Mouse (Mus musculus): ENCODE measurements around the gene Nol3. TPM values are rescaled to one million over a fixed set of nuclear protein-coding genes. Genes with fewer than 3 reads are reported as not detected.

Nol3 gene
- polyA plus RNA-seq, 1 experiment from 2014 or later = 2.7 TPM

DNA sequence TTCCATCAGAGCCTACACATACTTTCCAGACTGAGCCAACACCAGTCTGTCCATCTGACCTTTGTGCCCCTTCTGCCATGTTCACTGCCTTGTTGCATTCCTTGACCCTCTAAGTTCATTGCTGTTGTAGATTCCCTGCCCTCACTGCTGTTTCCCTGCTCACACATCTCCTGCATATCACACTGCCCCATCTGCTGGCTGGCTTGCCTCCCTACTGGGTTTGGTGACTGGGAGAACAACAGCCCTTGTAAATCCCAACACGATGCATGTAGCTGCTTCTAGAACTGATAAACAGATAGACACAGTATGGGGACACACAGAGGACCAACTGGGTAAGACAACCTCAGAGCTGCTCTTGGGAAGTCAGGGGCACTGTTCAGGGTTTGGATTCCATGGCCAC, 35.8 kb downstream of the Nol3 start:
- no peak overlapping the region for H3K27ac ChIP-seq (replicated peaks)
- ATAC-seq (ENCODE audit: extremely low read depth, insufficient number of reproducible peaks, low FRiP score, low TSS enrichment) = no peak
- H3K9me3 ChIP-seq = no peaks in the 10 kb centered on the region
- no peak overlapping the region for H3K4me3 ChIP-seq
- peaks cover 95% of the 10 kb centered on the region for H3K36me3 ChIP-seq
- no peak overlapping the region for H3K4me2 ChIP-seq
- H3K27me3 ChIP-seq (replicated peaks) = no peaks in the 10 kb centered on the region
- H3K4me1 ChIP-seq = peaks cover 40% of the 10 kb centered on the region
- H3K9ac ChIP-seq = no peak overlapping the region
- WGBS = 71% methylated on average over 1 of the region's 1 CpGs

DNA sequence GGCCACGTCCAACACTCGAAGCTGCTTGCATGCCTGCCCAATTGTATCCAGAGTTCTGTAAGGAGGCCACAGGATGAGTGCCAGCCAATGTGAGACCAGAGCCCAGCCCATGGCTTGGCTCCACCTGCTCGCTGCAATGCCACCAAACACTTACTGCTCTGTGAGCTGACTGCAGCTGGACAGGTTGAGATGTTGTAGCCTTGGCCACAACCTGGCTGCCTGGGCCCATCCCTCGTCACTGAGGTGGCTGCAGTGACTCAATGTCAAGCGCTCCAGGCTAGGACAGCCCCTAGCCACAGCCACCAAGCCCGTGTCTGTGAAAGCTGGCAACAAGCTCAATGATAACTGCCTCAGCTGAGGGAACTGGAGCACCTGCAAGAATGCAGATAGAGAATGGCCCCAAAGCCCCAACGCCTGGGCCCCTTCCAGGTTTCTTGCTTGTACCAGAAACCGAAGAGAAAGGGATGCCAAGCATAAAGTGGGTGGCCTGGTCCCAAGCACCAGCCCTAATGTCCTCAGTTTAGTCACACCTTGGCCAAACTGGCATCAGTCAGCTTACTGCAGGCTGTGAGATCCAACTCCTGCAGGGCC, 37.0 kb downstream of the Nol3 start:
- no peaks in the 10 kb centered on the region for H3K9me3 ChIP-seq
- H3K27me3 ChIP-seq (replicated peaks) = no peaks in the 10 kb centered on the region
- peaks cover 95% of the 10 kb centered on the region for H3K36me3 ChIP-seq
- no peak for ATAC-seq (ENCODE audit: extremely low read depth, insufficient number of reproducible peaks, low FRiP score, low TSS enrichment)
- WGBS = 75% methylated on average over 8 of the region's 8 CpGs
- H3K4me2 ChIP-seq = no peak overlapping the region
- no peak overlapping the region for H3K9ac ChIP-seq
- H3K4me3 ChIP-seq = no peak overlapping the region
- H3K4me1 ChIP-seq = peaks cover 39% of the 10 kb centered on the region
- 0 out of 2 replicates have a peak overlapping the region, but pooled peaks have one; percentile 24 for H3K27ac ChIP-seq (replicated peaks)

DNA sequence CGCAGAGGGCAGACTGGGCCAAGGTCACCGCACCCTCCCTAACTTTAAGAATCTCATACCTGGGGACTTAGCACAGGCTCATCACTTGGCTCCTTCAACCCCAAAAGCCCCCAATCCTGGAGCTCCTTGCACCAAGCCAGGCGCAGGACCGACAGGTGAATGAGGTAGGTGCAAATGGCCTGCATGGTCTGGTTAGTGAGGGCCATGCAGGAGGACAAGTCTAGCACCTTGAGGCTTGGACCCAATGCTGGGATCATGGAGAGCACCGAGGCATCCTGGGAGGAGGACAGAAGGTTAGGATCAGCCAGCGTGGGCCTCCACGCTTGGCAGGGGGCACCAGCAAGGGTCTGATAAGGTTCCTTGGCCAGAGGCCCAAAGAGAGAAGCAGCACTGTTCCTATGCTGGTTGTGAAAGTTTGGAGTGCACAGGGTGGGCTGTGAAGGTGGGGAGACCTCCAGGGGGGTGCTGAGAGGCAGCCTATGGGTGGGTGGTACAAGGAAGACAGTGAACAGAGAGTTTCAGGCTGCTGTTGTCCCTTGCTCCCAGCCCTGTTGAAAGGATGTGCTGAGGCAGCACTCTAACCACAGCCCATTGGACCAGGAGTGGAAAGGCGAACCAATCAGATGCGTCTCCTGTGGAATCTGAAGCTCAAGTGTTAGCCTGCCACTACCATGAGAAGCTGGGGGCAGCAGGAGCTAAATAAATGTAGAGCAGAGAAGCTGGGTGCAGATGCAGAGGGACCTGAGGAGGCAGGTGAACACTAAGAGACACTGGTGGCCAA, 37.9 kb downstream of the Nol3 start:
- H3K4me3 ChIP-seq = no peak overlapping the region
- WGBS = 61% methylated on average over 9 of the region's 9 CpGs
- H3K27ac ChIP-seq (replicated peaks) = 0 out of 2 replicates have a peak overlapping the region, but pooled peaks have one; percentile 24
- no peaks in the 10 kb centered on the region for H3K9me3 ChIP-seq
- ATAC-seq (ENCODE audit: extremely low read depth, insufficient number of reproducible peaks, low FRiP score, low TSS enrichment) = no peak
- no peak overlapping the region for H3K9ac ChIP-seq
- H3K36me3 ChIP-seq = peaks cover 95% of the 10 kb centered on the region
- no peaks in the 10 kb centered on the region for H3K27me3 ChIP-seq (replicated peaks)
- no peak overlapping the region for H3K4me2 ChIP-seq
- peaks cover 45% of the 10 kb centered on the region for H3K4me1 ChIP-seq

DNA sequence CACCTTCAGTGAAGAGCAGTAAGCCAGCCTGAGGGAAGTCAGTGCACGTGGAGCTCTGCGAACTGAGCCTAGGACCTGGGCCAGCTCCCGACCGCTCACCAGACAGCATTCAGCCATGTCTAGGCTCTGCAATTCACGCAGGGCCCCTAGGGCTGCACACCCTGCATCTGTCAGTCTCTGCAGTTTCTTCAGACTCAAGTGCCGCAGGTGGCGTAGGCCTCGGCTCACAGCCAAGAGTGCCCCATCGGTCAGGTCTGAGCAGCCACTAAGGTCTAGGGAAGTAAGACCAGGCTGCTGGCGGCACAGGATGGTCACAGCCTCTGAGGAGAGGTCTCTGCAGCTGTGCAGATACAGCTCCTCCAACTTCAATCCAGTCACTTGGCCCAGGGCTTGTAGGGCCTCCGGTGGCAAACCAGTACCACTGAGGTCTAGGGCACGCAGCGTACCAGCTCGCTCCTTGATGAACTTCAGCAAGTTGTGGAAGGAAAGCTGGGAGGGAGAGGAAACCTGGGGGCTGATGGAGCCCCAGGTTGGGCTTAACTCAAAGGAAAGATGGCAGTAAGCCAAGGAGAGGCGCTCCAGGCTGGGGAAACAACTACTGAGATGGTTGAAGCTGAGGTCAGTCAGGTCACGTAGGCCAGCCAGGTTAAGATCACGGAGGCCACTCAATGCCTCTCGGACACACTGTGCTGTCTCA, 39.3 kb downstream of the Nol3 start:
- no peaks in the 10 kb centered on the region for H3K27me3 ChIP-seq (replicated peaks)
- peaks cover 95% of the 10 kb centered on the region for H3K36me3 ChIP-seq
- H3K4me3 ChIP-seq = no peak overlapping the region
- ATAC-seq (ENCODE audit: extremely low read depth, insufficient number of reproducible peaks, low FRiP score, low TSS enrichment) = no peak
- H3K27ac ChIP-seq (replicated peaks) = 0 out of 2 replicates have a peak overlapping the region, but pooled peaks have one; percentile 20
- no peak overlapping the region for H3K4me2 ChIP-seq
- peaks cover 45% of the 10 kb centered on the region for H3K4me1 ChIP-seq
- peak overlapping the region; percentile 29 for H3K9ac ChIP-seq
- WGBS = 77% methylated on average over 18 of the region's 18 CpGs
- H3K9me3 ChIP-seq = no peaks in the 10 kb centered on the region

DNA sequence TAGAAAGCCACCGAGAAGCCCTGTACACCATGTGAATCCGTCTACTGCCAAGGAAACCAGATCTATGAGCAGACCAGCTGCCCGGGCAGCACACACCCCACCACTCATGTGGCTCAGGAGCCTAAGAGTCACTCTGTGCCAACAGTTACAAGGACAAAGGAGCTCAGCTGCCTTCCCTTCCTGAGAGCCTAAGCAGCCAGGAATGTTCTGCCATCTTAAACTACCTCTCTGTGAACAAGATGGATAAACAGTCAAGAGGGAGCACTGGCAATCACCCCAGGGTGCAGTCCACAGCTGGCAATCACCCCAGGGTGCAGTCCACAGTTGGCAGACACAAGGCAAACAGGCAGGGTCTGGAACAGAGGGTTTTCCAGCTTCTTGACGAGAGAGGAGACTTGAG, 42.0 kb downstream of the Nol3 start:
- H3K27me3 ChIP-seq (replicated peaks) = no peaks in the 10 kb centered on the region
- ATAC-seq (ENCODE audit: extremely low read depth, insufficient number of reproducible peaks, low FRiP score, low TSS enrichment) = no peak
- peaks cover 86% of the 10 kb centered on the region for H3K36me3 ChIP-seq
- no peak overlapping the region for H3K27ac ChIP-seq (replicated peaks)
- H3K4me1 ChIP-seq = peaks cover 42% of the 10 kb centered on the region
- H3K4me2 ChIP-seq = no peak overlapping the region
- H3K9me3 ChIP-seq = no peaks in the 10 kb centered on the region
- no peak overlapping the region for H3K9ac ChIP-seq
- WGBS = 84% methylated on average over 4 of the region's 4 CpGs
- no peak overlapping the region for H3K4me3 ChIP-seq

DNA sequence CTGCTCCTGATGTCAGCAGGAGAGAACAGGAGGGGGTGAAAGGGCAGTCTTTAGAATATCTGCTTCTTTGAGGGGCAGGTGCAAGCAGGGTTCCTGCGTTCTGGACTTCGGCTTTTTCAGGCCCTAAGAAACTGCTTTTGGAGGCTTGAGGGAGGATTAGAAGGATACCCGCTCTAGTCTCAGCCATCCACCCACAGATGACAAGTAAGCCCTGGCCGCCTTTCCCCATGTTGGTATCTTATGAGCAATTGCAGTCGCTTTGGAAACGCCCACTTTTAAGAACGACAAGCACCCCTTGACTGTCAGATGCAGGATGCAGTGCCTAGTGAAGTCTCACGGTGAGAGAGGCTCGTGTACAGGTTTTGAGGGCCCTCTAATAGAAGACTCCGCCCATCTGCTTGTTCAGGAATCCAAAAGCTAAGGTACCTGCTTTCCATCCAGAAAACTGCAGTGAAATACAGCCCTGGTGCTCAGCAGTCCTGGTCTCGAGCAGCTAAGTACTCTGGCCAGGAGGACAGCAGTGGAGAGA, 42.8 kb downstream of the Nol3 start:
- ATAC-seq (ENCODE audit: extremely low read depth, insufficient number of reproducible peaks, low FRiP score, low TSS enrichment) = no peak
- 78% methylated on average over 11 of the region's 11 CpGs for WGBS
- H3K27ac ChIP-seq (replicated peaks) = no peak overlapping the region
- no peak overlapping the region for H3K4me3 ChIP-seq
- no peaks in the 10 kb centered on the region for H3K27me3 ChIP-seq (replicated peaks)
- H3K4me1 ChIP-seq = peaks cover 34% of the 10 kb centered on the region
- H3K9ac ChIP-seq = no peak overlapping the region
- no peak overlapping the region for H3K4me2 ChIP-seq
- peaks cover 84% of the 10 kb centered on the region for H3K36me3 ChIP-seq
- H3K9me3 ChIP-seq = no peaks in the 10 kb centered on the region

DNA sequence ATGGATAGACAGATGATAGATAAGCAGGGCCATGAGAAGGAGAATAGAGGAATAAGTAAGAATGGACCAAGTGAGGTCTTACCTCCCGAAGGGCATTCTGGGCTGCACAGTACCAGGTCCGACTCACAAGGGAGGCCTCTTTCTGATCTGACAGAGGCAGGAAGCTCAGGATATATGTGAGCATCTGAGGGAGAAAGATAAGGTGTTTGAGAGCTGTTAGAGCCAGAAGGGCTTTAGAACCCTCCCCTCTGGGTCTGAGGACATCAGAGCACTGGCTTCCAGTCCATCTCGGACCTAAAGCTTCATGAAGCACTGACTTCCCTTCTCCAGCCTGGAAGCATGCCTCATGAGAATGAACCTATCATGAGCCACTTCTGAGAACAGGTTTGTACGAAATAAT, 47.2 kb downstream of the Nol3 start:
- ATAC-seq (ENCODE audit: extremely low read depth, insufficient number of reproducible peaks, low FRiP score, low TSS enrichment) = no peak

DNA sequence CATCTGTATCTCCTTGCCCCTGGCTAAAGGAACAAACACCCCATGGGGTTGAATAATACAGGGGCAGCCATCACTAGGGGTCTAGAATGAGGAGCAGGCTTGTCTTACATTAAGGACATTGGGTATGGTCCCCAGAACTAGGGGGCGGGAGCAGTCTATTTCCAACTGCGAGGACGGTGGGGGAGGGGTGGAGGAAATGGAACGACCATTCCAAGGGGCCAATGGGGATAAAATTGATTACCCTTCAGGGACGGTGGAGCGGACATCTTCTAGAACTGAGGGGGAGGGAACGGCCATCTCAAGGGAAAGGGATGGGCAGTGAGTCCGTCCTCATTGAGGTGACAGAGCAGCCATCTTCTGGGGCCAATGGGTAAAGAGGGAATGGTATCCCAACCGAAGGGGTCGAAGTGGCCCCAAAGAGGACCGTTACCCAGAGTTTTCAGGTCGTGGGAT, 49.7 kb downstream of the Nol3 start:
- no peak for ATAC-seq (ENCODE audit: extremely low read depth, insufficient number of reproducible peaks, low FRiP score, low TSS enrichment)
- H3K4me2 ChIP-seq = peak overlapping the region; percentile 95
- peaks cover 26% of the 10 kb centered on the region for H3K4me1 ChIP-seq
- H3K36me3 ChIP-seq = peaks cover 52% of the 10 kb centered on the region
- H3K27me3 ChIP-seq (replicated peaks) = no peaks in the 10 kb centered on the region
- 0% methylated on average over 12 of the region's 12 CpGs for WGBS
- no peaks in the 10 kb centered on the region for H3K9me3 ChIP-seq
- H3K27ac ChIP-seq (replicated peaks) = peak overlapping the region; percentile 90
- H3K4me3 ChIP-seq = peak overlapping the region; percentile 87
- H3K9ac ChIP-seq = peak overlapping the region; percentile 94

More for the DNA sequence above, 47.2 kb downstream of the Nol3 start:
- Histone ChIP-seq H3K9ac (no peak overlapping the region), H3K4me1 (peaks cover 31% of the 10 kb centered on the region), H3K4me3 (no peak overlapping the region), H3K36me3 (peaks cover 47% of the 10 kb centered on the region), H3K9me3 (no peaks in the 10 kb centered on the region), H3K4me2 (no peak overlapping the region), H3K27ac (replicated peaks) (no peak overlapping the region), H3K27me3 (replicated peaks) (no peaks in the 10 kb centered on the region)
- 70% methylated on average over 4 of the region's 4 CpGs for WGBS

DNA sequence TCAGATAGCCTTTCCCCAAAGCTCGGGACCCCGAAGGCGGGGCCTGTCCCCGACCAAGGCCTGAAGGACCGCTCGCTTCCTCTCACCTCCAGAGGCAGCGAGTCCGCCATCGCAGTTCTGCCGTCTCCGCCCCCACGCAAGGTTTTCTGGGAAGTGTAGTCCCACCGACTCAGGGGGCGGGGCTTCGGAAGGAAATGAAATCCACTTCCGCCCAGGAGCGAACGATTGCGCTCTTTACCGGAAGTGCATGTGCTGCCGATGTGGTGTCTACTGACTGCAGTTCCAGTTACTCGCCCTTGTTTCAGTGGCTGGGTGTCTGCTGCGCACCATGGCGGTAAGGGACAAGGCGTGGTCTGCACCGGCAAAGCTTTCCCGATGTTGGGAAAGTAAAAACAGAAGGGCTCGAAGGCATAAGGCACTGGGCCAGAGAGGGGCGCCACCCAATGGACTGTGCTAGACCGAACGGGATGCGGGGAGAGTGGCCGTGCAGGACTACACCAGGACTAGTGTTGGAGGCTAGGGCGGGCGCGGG, 50.3 kb downstream of the Nol3 start, which contains the start of the genes Lrrc29 and Tmem208:
Lrrc29 (minus strand) TSS at position 138 of the 532 bp plus-strand sequence.
Tmem208 (plus strand) TSS at position 214 of the 532 bp plus-strand sequence.
- 0% methylated on average over 36 of the region's 36 CpGs for WGBS
- Histone ChIP-seq H3K4me2 (peak within 1 kb of the TSS; percentile 95), H3K36me3 (peaks cover 56% of the 10 kb centered on the region), H3K4me3 (peak within 1 kb of the TSS; percentile 87), H3K27ac (replicated peaks) (peak within 1 kb of the TSS; percentile 90), H3K9me3 (no peaks in the 10 kb centered on the region), H3K27me3 (replicated peaks) (no peaks in the 10 kb centered on the region), H3K9ac (peak within 1 kb of the TSS; percentile 94), H3K4me1 (peaks cover 26% of the 10 kb centered on the region)
- peak; percentile 79 for ATAC-seq (ENCODE audit: extremely low read depth, insufficient number of reproducible peaks, low FRiP score, low TSS enrichment)

DNA sequence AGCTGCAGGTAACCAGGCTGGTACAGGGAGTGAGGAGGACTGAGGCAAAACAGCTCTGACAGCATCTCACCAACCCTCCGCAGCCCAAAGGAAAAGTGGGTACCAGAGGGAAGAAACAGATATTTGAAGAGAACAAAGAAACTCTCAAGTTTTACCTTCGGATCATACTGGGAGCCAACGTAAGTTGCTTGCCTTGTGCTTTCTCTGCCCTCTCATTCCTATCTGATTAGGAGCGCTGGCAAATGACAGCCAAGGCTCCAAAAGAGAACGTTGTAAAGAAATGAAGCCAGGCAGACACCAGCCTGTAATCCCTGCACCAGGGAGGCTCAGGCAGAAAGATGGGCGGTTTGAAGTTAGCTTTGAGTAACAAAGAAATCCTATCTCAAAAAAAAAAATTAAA, 51.0 kb downstream of the Nol3 start:
- no peak for ATAC-seq (ENCODE audit: extremely low read depth, insufficient number of reproducible peaks, low FRiP score, low TSS enrichment)
- peaks cover 26% of the 10 kb centered on the region for H3K4me1 ChIP-seq
- peak overlapping the region; percentile 87 for H3K4me3 ChIP-seq
- peak overlapping the region; percentile 90 for H3K27ac ChIP-seq (replicated peaks)
- no peaks in the 10 kb centered on the region for H3K27me3 ChIP-seq (replicated peaks)
- peaks cover 56% of the 10 kb centered on the region for H3K36me3 ChIP-seq
- no peaks in the 10 kb centered on the region for H3K9me3 ChIP-seq
- 28% methylated on average over 6 of the region's 6 CpGs for WGBS
- H3K4me2 ChIP-seq = peak overlapping the region; percentile 95
- H3K9ac ChIP-seq = peak overlapping the region; percentile 94

DNA sequence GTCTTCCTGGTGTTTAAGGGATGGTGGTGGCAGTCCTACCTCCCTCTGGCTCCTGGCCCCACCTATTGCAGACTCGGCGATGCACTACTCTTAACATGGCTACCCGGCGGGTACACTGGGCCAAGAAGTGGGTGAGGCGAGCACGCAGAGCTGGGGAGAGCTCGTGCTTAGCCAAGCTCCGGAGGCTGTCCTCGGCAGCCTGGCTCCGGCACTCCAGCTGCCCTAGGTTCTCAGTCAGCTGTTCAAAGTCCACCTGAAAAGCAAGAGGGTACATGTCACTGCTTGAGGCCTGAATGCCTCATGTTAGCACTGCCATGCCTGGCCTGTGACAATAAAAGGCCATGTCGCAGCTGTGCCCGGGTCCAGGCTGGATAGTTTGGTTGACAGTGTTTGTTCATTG, 54.4 kb downstream of the Nol3 start:
- 94% methylated on average over 12 of the region's 12 CpGs for WGBS
- H3K9me3 ChIP-seq = no peaks in the 10 kb centered on the region
- H3K27me3 ChIP-seq (replicated peaks) = no peaks in the 10 kb centered on the region
- peaks cover 76% of the 10 kb centered on the region for H3K36me3 ChIP-seq
- no peak overlapping the region for H3K4me2 ChIP-seq
- H3K4me3 ChIP-seq = no peak overlapping the region
- ATAC-seq (ENCODE audit: extremely low read depth, insufficient number of reproducible peaks, low FRiP score, low TSS enrichment) = no peak
- H3K9ac ChIP-seq = no peak overlapping the region
- peaks cover 20% of the 10 kb centered on the region for H3K4me1 ChIP-seq
- no peak overlapping the region for H3K27ac ChIP-seq (replicated peaks)

Data from heart, embryonic 13.5 days (tissue).